Mouse (Mus musculus) spleen, adult 2 months (tissue): ENCODE results near the gene Dnajc30.

Experiments
- CTCF ChIP-seq: fragments of 200-500 bp; IDR thresholded peaks from 2 replicates; pipeline ENCODE4 v1.5.1; 2011; ENCODE audit warnings: mild to moderate bottlenecking, inconsistent platforms; ENCODE audit not compliant: insufficient read depth, insufficient read length, insufficient replicate concordance; ENCODE audit errors: extremely low read depth
- POLR2A ChIP-seq: fragments of 200-500 bp; IDR thresholded peaks from 2 replicates; pipeline ENCODE4 v1.6.1; 2011; ENCODE audit warnings: low read depth, low read length, inconsistent platforms

- TF ChIP-seq CTCF (no peak), POLR2A (no peak)
Observed at GRCm38 (mm10) chr5:135109426-135109825, 45.4 kb downstream of the Dnajc30 start.
